Mouse (Mus musculus) forebrain, embryonic 12.5 days (tissue): ENCODE measurements around the gene Minpp1. TPM values are rescaled to one million over a fixed set of nuclear protein-coding genes. Genes with fewer than 3 reads are reported as not detected.
"Not testable (repeated sequence)": the region's sequence is repeated elsewhere in the genome, so short reads cannot be mapped to it uniquely, and the experiment has no call there.

ENCODE experiments used
- ATAC-seq: fragments of 200-750 bp; cut with Nextera tagmentation; 2 replicates; pipeline ENCODE4 v1.8.0; 2017; ENCODE audit warnings: moderate TSS enrichment; ENCODE audit not compliant: low FRiP score
- H3K27ac ChIP-seq: fragments of 300-500 bp; sonication (generic); 2 replicates; pipeline ENCODE4 v1.5.1; 2016; ENCODE audit warnings: mild to moderate bottlenecking
- H3K27me3 ChIP-seq: fragments of 300-500 bp; sonication (generic); 2 replicates; pipeline ENCODE4 v1.6.1; 2016; ENCODE audit warnings: mild to moderate bottlenecking
- H3K36me3 ChIP-seq: fragments of 300-500 bp; sonication (generic); replicated peaks from 2 replicates; pipeline ENCODE4 v1.6.1; 2016; ENCODE audit warnings: mild to moderate bottlenecking
- H3K4me1 ChIP-seq: fragments of 300-500 bp; sonication (generic); 2 replicates; pipeline ENCODE4 v1.6.1; 2016
- H3K4me2 ChIP-seq: fragments of 300-500 bp; sonication (generic); 2 replicates; pipeline ENCODE4 v1.6.1; 2016; ENCODE audit warnings: mild to moderate bottlenecking, moderate library complexity
- H3K4me3 ChIP-seq: fragments of 300-500 bp; sonication (generic); replicated peaks from 2 replicates; pipeline ENCODE4 v1.5.1; 2016; ENCODE audit warnings: mild to moderate bottlenecking
- H3K9ac ChIP-seq: fragments of 300-500 bp; sonication (generic); 2 replicates; pipeline ENCODE4 v1.6.1; 2016; ENCODE audit warnings: mild to moderate bottlenecking
- H3K9me3 ChIP-seq: fragments of 300-500 bp; sonication (generic); 2 replicates; pipeline ENCODE4 v1.6.1; 2016
- WGBS: fragments of 180-500 bp; shearing (Covaris S2); methylation state at CpG from one replicate; pipeline ENCODE4 v1.1.7; 2016; 5-methylcytosine and 5-hydroxymethylcytosine counted together
- polyA plus RNA-seq: library from polyadenylated mRNA; unstranded; fragments of >200 nt; fragmentation: Nextera tagmentation; extraction: Ambion mirVana; gene quantifications from 2 replicates; pipeline ENCODE4 v1.2.1, GENCODE M21; 2016

Gene Minpp1
- polyA plus RNA-seq, 1 experiment from 2014 or later, result 52.5 TPM

- no peaks in the 10 kb centered on the region for H3K36me3 ChIP-seq
- no peak overlapping the region for H3K27ac ChIP-seq
- no peaks in the 10 kb centered on the region for H3K4me1 ChIP-seq
- ATAC-seq, result no peak
- H3K27me3 ChIP-seq, result no peaks in the 10 kb centered on the region
- H3K4me2 ChIP-seq, result no peak overlapping the region
- H3K9me3 ChIP-seq, result no peaks in the 10 kb centered on the region
- H3K9ac ChIP-seq, result no peak overlapping the region
- no peak overlapping the region for H3K4me3 ChIP-seq
- WGBS, result 88% methylated on average over 12 of the region's 12 CpGs
Measured at GRCm38 (mm10) chr19:32476016-32476711, 9.4 kb upstream of the Minpp1 start.

- H3K4me2 ChIP-seq, result no peak overlapping the region
- no peaks in the 10 kb centered on the region for H3K4me1 ChIP-seq
- no peaks in the 10 kb centered on the region for H3K27me3 ChIP-seq
- 84% methylated on average over 4 of the region's 4 CpGs for WGBS
- no peak overlapping the region for H3K4me3 ChIP-seq
- H3K36me3 ChIP-seq, result no peaks in the 10 kb centered on the region
- no peak for ATAC-seq
- no peak overlapping the region for H3K27ac ChIP-seq
- no peak overlapping the region for H3K9ac ChIP-seq
- no peaks in the 10 kb centered on the region for H3K9me3 ChIP-seq
Measured at GRCm38 (mm10) chr19:32476712-32477052, 8.9 kb upstream of the Minpp1 start.

- WGBS, result 89% methylated on average over 5 of the region's 5 CpGs
- H3K27ac ChIP-seq, result no peak overlapping the region
- H3K4me1 ChIP-seq, result peaks cover 5% of the 10 kb centered on the region
- H3K9me3 ChIP-seq, result no peaks in the 10 kb centered on the region
- H3K9ac ChIP-seq, result no peak overlapping the region
- H3K4me3 ChIP-seq, result no peak overlapping the region
- H3K27me3 ChIP-seq, result no peaks in the 10 kb centered on the region
- ATAC-seq, result no peak
- no peak overlapping the region for H3K4me2 ChIP-seq
- H3K36me3 ChIP-seq, result no peaks in the 10 kb centered on the region
Measured at GRCm38 (mm10) chr19:32480255-32480654, 5.3 kb upstream of the Minpp1 start.

GRCm38 (mm10) chr19:32480791-32481442 lies 4.7 kb upstream of the Minpp1 start:
- 84% methylated on average over 8 of the region's 8 CpGs for WGBS
- peaks cover 5% of the 10 kb centered on the region for H3K4me1 ChIP-seq
- no peak overlapping the region for H3K4me2 ChIP-seq
- no peak overlapping the region for H3K9ac ChIP-seq
- ATAC-seq, result no peak
- H3K9me3 ChIP-seq, result no peaks in the 10 kb centered on the region
- no peak overlapping the region for H3K27ac ChIP-seq
- no peak overlapping the region for H3K4me3 ChIP-seq
- H3K27me3 ChIP-seq, result no peaks in the 10 kb centered on the region
- no peaks in the 10 kb centered on the region for H3K36me3 ChIP-seq

- ATAC-seq, result no peak
- no peak overlapping the region for H3K4me3 ChIP-seq
- H3K27me3 ChIP-seq, result no peaks in the 10 kb centered on the region
- H3K4me1 ChIP-seq, result peaks cover 6% of the 10 kb centered on the region
- no peak overlapping the region for H3K9ac ChIP-seq
- 78% methylated on average over 4 of the region's 4 CpGs for WGBS
- no peaks in the 10 kb centered on the region for H3K36me3 ChIP-seq
- H3K4me2 ChIP-seq, result no peak overlapping the region
- no peaks in the 10 kb centered on the region for H3K9me3 ChIP-seq
- H3K27ac ChIP-seq, result no peak overlapping the region
Measured at GRCm38 (mm10) chr19:32481511-32481910, 4.1 kb upstream of the Minpp1 start.

- Histone ChIP-seq H3K4me3 (peak overlapping the region; percentile 69), H3K4me2 (peak overlapping the region; percentile 82), H3K9me3 (no peaks in the 10 kb centered on the region), H3K36me3 (no peaks in the 10 kb centered on the region), H3K4me1 (peaks cover 20% of the 10 kb centered on the region), H3K27ac (peak overlapping the region; percentile 92), H3K9ac (peak overlapping the region; percentile 80), H3K27me3 (no peaks in the 10 kb centered on the region)
- whole genome bisulfite sequencing, result 19% methylated on average over 13 of the region's 13 CpGs
- peak; percentile 15 for ATAC-seq
Measured at GRCm38 (mm10) chr19:32484941-32485660, 468 bp upstream of the Minpp1 start.

- H3K27me3 ChIP-seq, H3K36me3 ChIP-seq, H3K9me3 ChIP-seq: not testable (repeated sequence)
- peak; percentile 87 for ATAC-seq
- under 1% methylated on average over 47 of the region's 47 CpGs for WGBS
- peak overlapping the region; percentile 82 for H3K4me2 ChIP-seq
- peak overlapping the region; percentile 80 for H3K9ac ChIP-seq
- peak overlapping the region; percentile 69 for H3K4me3 ChIP-seq
- H3K27ac ChIP-seq, result peak overlapping the region; percentile 92
- peaks cover 20% of the 10 kb centered on the region for H3K4me1 ChIP-seq
Measured at GRCm38 (mm10) chr19:32486106-32486724, 646 bp downstream of the Minpp1 start.

GRCm38 (mm10) chr19:32487595-32488255 lies 2.2 kb downstream of the Minpp1 start:
- WGBS, result 93% methylated on average over 8 of the region's 8 CpGs
- Histone ChIP-seq H3K4me1 (peaks cover 20% of the 10 kb centered on the region), H3K36me3 (peaks cover 7% of the 10 kb centered on the region), H3K27ac (no peak overlapping the region), H3K4me2 (peak overlapping the region; percentile 82), H3K9ac (no peak overlapping the region), H3K4me3 (peak overlapping the region; percentile 69; the same call in 1 of the 2 replicates), H3K27me3 (no peaks in the 10 kb centered on the region), H3K9me3 (no peaks in the 10 kb centered on the region)
- ATAC-seq, result no peak

- peaks cover 20% of the 10 kb centered on the region for H3K4me1 ChIP-seq
- no peak overlapping the region for H3K4me2 ChIP-seq
- H3K27me3 ChIP-seq, result no peaks in the 10 kb centered on the region
- no peak for ATAC-seq
- no peak overlapping the region for H3K9ac ChIP-seq
- H3K4me3 ChIP-seq, result no peak overlapping the region
- peaks cover 18% of the 10 kb centered on the region for H3K36me3 ChIP-seq
- WGBS, result 91% methylated on average over 12 of the region's 12 CpGs
- no peaks in the 10 kb centered on the region for H3K9me3 ChIP-seq
- H3K27ac ChIP-seq, result no peak overlapping the region
Measured at GRCm38 (mm10) chr19:32489166-32489895, 3.8 kb downstream of the Minpp1 start.

GRCm38 (mm10) chr19:32490976-32491375 lies 5.4 kb downstream of the Minpp1 start:
- Histone ChIP-seq H3K27me3 (no peaks in the 10 kb centered on the region), H3K4me1 (peaks cover 16% of the 10 kb centered on the region), H3K27ac (no peak overlapping the region), H3K4me2 (no peak overlapping the region), H3K36me3 (peaks cover 34% of the 10 kb centered on the region), H3K9me3 (no peaks in the 10 kb centered on the region), H3K4me3 (no peak overlapping the region), H3K9ac (no peak overlapping the region)
- 96% methylated on average over 2 of the region's 2 CpGs for WGBS
- ATAC-seq, result no peak

GRCm38 (mm10) chr19:32492339-32492738 lies 6.8 kb downstream of the Minpp1 start:
- no peak for ATAC-seq
- WGBS, result 92% methylated on average over 3 of the region's 3 CpGs
- Histone ChIP-seq H3K36me3 (peaks cover 34% of the 10 kb centered on the region), H3K9me3 (no peaks in the 10 kb centered on the region), H3K27me3 (no peaks in the 10 kb centered on the region), H3K27ac (no peak overlapping the region), H3K4me2 (no peak overlapping the region), H3K9ac (no peak overlapping the region), H3K4me1 (peaks cover 6% of the 10 kb centered on the region), H3K4me3 (no peak overlapping the region)
